Mouse (Mus musculus) liver, postnatal 0 days (tissue): ENCODE data around the gene Tmx2.

Experiments used
- CTCF ChIP-seq: sonication (generic); IDR thresholded peaks from 2 replicates; pipeline ENCODE4 v1.5.1; 2016; ENCODE audit warnings: antibody characterized with exemption, low read depth
- EP300 ChIP-seq: IDR thresholded peaks from 2 replicates; pipeline ENCODE4 v1.6.1; 2016; ENCODE audit warnings: antibody characterized with exemption, low read depth, mild to moderate bottlenecking

GRCm38 (mm10) chr2:84623428-84624119 lies 55.4 kb downstream of the Tmx2 start:
- TF ChIP-seq EP300 (no peak), CTCF (no peak)
